Mouse (Mus musculus): ENCODE measurements around the gene Slc22a13. TPM values are rescaled to one million over a fixed set of nuclear protein-coding genes. Genes with fewer than 3 reads are reported as not detected.

Slc22a13 gene
- not detected in 2 replicates for polyA plus RNA-seq (2015; fragmentation: Nextera tagmentation; extraction: Ambion mirVana)

GRCm38 (mm10) chr9:119208998-119209397 lies at the start of gene Slc22a13:
Gene Slc22a13 (minus strand): TSS chr9:119209098.
- Histone ChIP-seq H3K27me3 (no peaks in the 10 kb centered on the region), H3K36me3 (no peaks in the 10 kb centered on the region), H3K9me3 (replicated peaks) (no peaks in the 10 kb centered on the region), H3K27ac (replicated peaks) (no peak within 1 kb of the TSS), H3K4me1 (no peaks in the 10 kb centered on the region), H3K9ac (no peak within 1 kb of the TSS), H3K4me3 (replicated peaks) (no peak within 1 kb of the TSS), H3K4me2 (replicated peaks) (no peak within 1 kb of the TSS)
- WGBS: 87% methylated on average over 4 of the region's 4 CpGs
- no peak for ATAC-seq (ENCODE audit: insufficient number of reproducible peaks, low FRiP score, low TSS enrichment, low read depth)

DNA sequence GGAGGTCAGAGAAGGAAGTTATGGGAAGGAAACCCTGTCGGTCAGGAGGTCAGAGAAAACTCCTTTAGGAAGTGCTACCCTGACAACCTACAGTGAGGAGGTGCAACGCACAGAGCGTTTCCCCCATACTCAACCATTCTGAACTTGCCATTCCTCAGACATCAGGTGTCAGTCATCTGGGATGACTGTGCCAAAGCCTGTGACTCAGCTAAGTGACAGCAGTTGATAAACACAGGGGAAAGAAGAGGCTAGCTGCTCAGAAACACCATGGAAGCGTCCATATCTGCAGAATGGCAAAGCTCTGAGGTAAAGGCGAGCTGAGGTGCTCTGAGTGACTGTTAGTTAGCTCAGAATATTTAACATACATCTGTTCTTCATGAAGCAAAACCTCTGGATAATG lies 49.2 kb upstream of the Slc22a13 start:
- 80% methylated on average over 5 of the region's 5 CpGs for WGBS
- Histone ChIP-seq H3K9me3 (replicated peaks) (no peaks in the 10 kb centered on the region), H3K4me2 (replicated peaks) (no peak overlapping the region), H3K9ac (no peak overlapping the region), H3K4me1 (no peaks in the 10 kb centered on the region), H3K27me3 (no peaks in the 10 kb centered on the region), H3K36me3 (peaks cover 49% of the 10 kb centered on the region), H3K27ac (replicated peaks) (no peak overlapping the region), H3K4me3 (replicated peaks) (no peak overlapping the region)
- ATAC-seq (ENCODE audit: insufficient number of reproducible peaks, low FRiP score, low TSS enrichment, low read depth): no peak

DNA sequence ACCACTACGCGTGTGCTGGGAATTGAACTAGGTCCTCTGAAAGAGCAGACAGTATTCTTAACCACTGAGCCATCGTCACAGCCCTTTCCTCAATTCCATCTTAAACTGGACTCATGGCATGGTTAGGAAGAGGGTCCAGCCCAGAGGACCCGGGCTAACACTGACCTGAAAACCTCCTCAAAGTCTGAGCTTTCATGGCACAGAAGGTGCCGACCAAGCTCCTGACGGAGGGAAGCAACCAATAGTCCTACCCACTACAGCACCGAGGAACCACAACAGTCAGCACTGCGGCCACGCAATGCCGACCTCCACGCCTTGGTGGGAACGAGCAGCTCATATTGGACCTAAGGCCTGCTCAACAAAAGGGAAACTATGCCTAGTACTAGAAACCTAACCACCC lies 47.3 kb upstream of the Slc22a13 start:
- no peak overlapping the region for H3K9ac ChIP-seq
- no peak overlapping the region for H3K4me2 ChIP-seq (replicated peaks)
- 96% methylated on average over 12 of the region's 12 CpGs for WGBS
- no peaks in the 10 kb centered on the region for H3K4me1 ChIP-seq
- H3K9me3 ChIP-seq (replicated peaks): no peaks in the 10 kb centered on the region
- no peaks in the 10 kb centered on the region for H3K27me3 ChIP-seq
- no peak overlapping the region for H3K27ac ChIP-seq (replicated peaks)
- H3K4me3 ChIP-seq (replicated peaks): no peak overlapping the region
- peaks cover 55% of the 10 kb centered on the region for H3K36me3 ChIP-seq
- ATAC-seq (ENCODE audit: insufficient number of reproducible peaks, low FRiP score, low TSS enrichment, low read depth): no peak

GRCm38 (mm10) chr9:119255096-119255495 lies 46.2 kb upstream of the Slc22a13 start:
- 91% methylated on average over 1 of the region's 1 CpGs for WGBS
- no peak overlapping the region for H3K9ac ChIP-seq
- H3K4me1 ChIP-seq: no peaks in the 10 kb centered on the region
- no peak overlapping the region for H3K27ac ChIP-seq (replicated peaks)
- H3K4me2 ChIP-seq (replicated peaks): no peak overlapping the region
- H3K36me3 ChIP-seq: peaks cover 65% of the 10 kb centered on the region
- H3K9me3 ChIP-seq (replicated peaks): no peaks in the 10 kb centered on the region
- H3K4me3 ChIP-seq (replicated peaks): no peak overlapping the region
- ATAC-seq (ENCODE audit: insufficient number of reproducible peaks, low FRiP score, low TSS enrichment, low read depth): no peak
- no peaks in the 10 kb centered on the region for H3K27me3 ChIP-seq

GRCm38 (mm10) chr9:119254187-119254586 lies 45.3 kb upstream of the Slc22a13 start:
- Histone ChIP-seq H3K4me1 (no peaks in the 10 kb centered on the region), H3K36me3 (peaks cover 66% of the 10 kb centered on the region), H3K9me3 (replicated peaks) (no peaks in the 10 kb centered on the region), H3K27ac (replicated peaks) (no peak overlapping the region), H3K4me2 (replicated peaks) (no peak overlapping the region), H3K27me3 (no peaks in the 10 kb centered on the region), H3K9ac (no peak overlapping the region), H3K4me3 (replicated peaks) (no peak overlapping the region)
- 72% methylated on average over 2 of the region's 2 CpGs for WGBS
- no peak for ATAC-seq (ENCODE audit: insufficient number of reproducible peaks, low FRiP score, low TSS enrichment, low read depth)

- no peaks in the 10 kb centered on the region for H3K4me1 ChIP-seq
- H3K4me3 ChIP-seq (replicated peaks): no peak overlapping the region
- H3K4me2 ChIP-seq (replicated peaks): no peak overlapping the region
- no peaks in the 10 kb centered on the region for H3K9me3 ChIP-seq (replicated peaks)
- no peak overlapping the region for H3K9ac ChIP-seq
- no peak for ATAC-seq (ENCODE audit: insufficient number of reproducible peaks, low FRiP score, low TSS enrichment, low read depth)
- WGBS: 68% methylated on average over 5 of the region's 5 CpGs
- peaks cover 50% of the 10 kb centered on the region for H3K36me3 ChIP-seq
- no peaks in the 10 kb centered on the region for H3K27me3 ChIP-seq
- H3K27ac ChIP-seq (replicated peaks): no peak overlapping the region
Observed at GRCm38 (mm10) chr9:119247996-119248395, 39.1 kb upstream of the Slc22a13 start.

- Histone ChIP-seq H3K27ac (replicated peaks) (no peak overlapping the region), H3K9me3 (replicated peaks) (no peaks in the 10 kb centered on the region), H3K27me3 (no peaks in the 10 kb centered on the region), H3K4me3 (replicated peaks) (no peak overlapping the region), H3K9ac (no peak overlapping the region), H3K36me3 (peaks cover 45% of the 10 kb centered on the region), H3K4me1 (no peaks in the 10 kb centered on the region), H3K4me2 (replicated peaks) (no peak overlapping the region)
- WGBS: 77% methylated on average over 5 of the region's 5 CpGs
- ATAC-seq (ENCODE audit: insufficient number of reproducible peaks, low FRiP score, low TSS enrichment, low read depth): no peak
Observed at GRCm38 (mm10) chr9:119246826-119247225, 37.9 kb upstream of the Slc22a13 start.

- Histone ChIP-seq H3K9me3 (replicated peaks) (no peaks in the 10 kb centered on the region), H3K27ac (replicated peaks) (no peak overlapping the region), H3K9ac (no peak overlapping the region), H3K4me3 (replicated peaks) (no peak overlapping the region), H3K4me1 (no peaks in the 10 kb centered on the region), H3K4me2 (replicated peaks) (no peak overlapping the region), H3K27me3 (no peaks in the 10 kb centered on the region), H3K36me3 (peaks cover 46% of the 10 kb centered on the region)
- ATAC-seq (ENCODE audit: insufficient number of reproducible peaks, low FRiP score, low TSS enrichment, low read depth): no peak
- 92% methylated on average over 3 of the region's 3 CpGs for WGBS
Observed at GRCm38 (mm10) chr9:119243981-119244380, 35.1 kb upstream of the Slc22a13 start.

- H3K4me1 ChIP-seq: no peaks in the 10 kb centered on the region
- H3K9ac ChIP-seq: no peak overlapping the region
- no peak overlapping the region for H3K27ac ChIP-seq (replicated peaks)
- no peak overlapping the region for H3K4me3 ChIP-seq (replicated peaks)
- no peak for ATAC-seq (ENCODE audit: insufficient number of reproducible peaks, low FRiP score, low TSS enrichment, low read depth)
- peaks cover 47% of the 10 kb centered on the region for H3K36me3 ChIP-seq
- no peaks in the 10 kb centered on the region for H3K9me3 ChIP-seq (replicated peaks)
- H3K4me2 ChIP-seq (replicated peaks): no peak overlapping the region
- WGBS: 87% methylated on average over 11 of the region's 11 CpGs
- H3K27me3 ChIP-seq: no peaks in the 10 kb centered on the region
Observed at GRCm38 (mm10) chr9:119241169-119241865, 32.4 kb upstream of the Slc22a13 start.

DNA sequence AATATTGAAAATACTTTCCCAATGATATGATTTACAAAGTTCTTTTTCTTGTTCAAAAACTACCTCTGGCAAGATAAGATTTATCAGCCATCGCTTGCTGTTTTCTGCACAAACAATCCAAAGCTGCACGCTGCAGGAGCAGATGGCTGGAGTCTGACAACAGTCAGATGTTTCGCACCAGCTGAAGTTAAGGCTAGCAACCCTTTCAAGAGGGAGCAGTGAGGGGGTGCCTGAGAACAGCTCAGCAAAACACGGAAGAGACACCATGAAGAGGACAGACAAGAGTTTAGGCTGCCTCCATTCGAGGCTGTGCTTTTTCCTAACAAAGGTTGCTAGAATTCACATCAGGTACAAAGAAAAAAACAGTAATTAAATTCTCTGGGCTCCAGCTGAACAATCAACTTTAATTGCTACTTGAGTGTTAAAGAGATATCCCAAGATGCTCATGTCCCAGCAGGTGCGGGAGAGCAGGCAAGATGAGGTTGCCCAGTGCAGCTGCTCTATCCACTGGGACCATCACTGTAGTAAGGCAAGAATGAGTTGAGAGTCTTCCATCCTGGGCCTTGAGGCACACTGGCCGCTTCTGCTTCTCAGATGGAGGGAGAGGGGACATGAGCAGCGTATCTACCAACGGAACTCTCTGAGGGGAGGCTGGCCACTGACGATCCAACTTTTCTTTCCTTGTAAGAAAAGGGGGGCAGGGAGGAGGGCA lies 31.5 kb upstream of the Slc22a13 start:
- Histone ChIP-seq H3K9me3 (replicated peaks) (no peaks in the 10 kb centered on the region), H3K36me3 (peaks cover 45% of the 10 kb centered on the region), H3K4me2 (replicated peaks) (no peak overlapping the region), H3K4me3 (replicated peaks) (no peak overlapping the region), H3K27me3 (no peaks in the 10 kb centered on the region), H3K27ac (replicated peaks) (no peak overlapping the region), H3K9ac (no peak overlapping the region), H3K4me1 (no peaks in the 10 kb centered on the region)
- 82% methylated on average over 10 of the region's 10 CpGs for WGBS
- peak; percentile 67; the same call in 1 of the 2 replicates for ATAC-seq (ENCODE audit: insufficient number of reproducible peaks, low FRiP score, low TSS enrichment, low read depth)

DNA sequence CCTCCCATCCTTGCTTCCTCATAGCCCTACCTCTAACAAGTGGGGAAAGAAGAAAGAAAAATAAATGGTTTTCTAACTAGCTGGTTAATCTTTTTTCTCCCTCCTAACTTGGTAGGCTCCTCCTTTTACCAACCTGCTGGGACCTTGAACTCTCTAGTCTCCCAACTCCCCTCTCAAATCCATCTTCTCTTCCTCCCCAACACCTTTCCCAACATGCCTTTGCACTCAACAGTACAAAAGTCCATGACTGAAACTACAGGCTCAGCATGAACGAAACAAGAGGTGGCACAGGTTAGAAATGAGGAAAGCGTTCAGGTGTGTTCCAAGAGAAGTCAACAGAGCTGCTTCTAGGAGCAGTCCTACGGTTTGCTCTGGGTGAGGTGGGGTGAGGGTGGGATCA lies 30.4 kb upstream of the Slc22a13 start:
- Histone ChIP-seq H3K4me1 (no peaks in the 10 kb centered on the region), H3K4me3 (replicated peaks) (no peak overlapping the region), H3K27me3 (no peaks in the 10 kb centered on the region), H3K36me3 (peaks cover 40% of the 10 kb centered on the region), H3K9ac (no peak overlapping the region), H3K9me3 (replicated peaks) (no peaks in the 10 kb centered on the region), H3K4me2 (replicated peaks) (no peak overlapping the region), H3K27ac (replicated peaks) (no peak overlapping the region)
- no peak for ATAC-seq (ENCODE audit: insufficient number of reproducible peaks, low FRiP score, low TSS enrichment, low read depth)
- 91% methylated on average over 3 of the region's 3 CpGs for WGBS
